Mouse (Mus musculus) heart, embryonic 11.5 days (tissue): ENCODE measurements around the gene Wsb1. TPM values are rescaled to one million over a fixed set of nuclear protein-coding genes. Genes with fewer than 3 reads are reported as not detected.
A peak's percentile ranks its signal among the peaks of the same experiment; 100 is the strongest.

Experiments used
- ATAC-seq: fragments of 200-750 bp; cut with Nextera tagmentation; replicated peaks from 2 replicates; pipeline ENCODE4 v1.8.0; 2017; ENCODE audit warnings: moderate library complexity; ENCODE audit not compliant: insufficient number of reproducible peaks, low FRiP score, low TSS enrichment
- H3K27ac ChIP-seq: fragments of 300-500 bp; sonication (generic); 2 replicates; pipeline ENCODE4 v1.5.1; 2014; ENCODE audit warnings: mild to moderate bottlenecking, low read depth, low read length
- H3K27me3 ChIP-seq: fragments of 300-500 bp; sonication (generic); 2 replicates; pipeline ENCODE4 v1.6.1; 2014; ENCODE audit warnings: mild to moderate bottlenecking, low read length, mixed read lengths; ENCODE audit not compliant: control insufficient read depth, insufficient read depth
- H3K36me3 ChIP-seq: fragments of 300-500 bp; sonication (generic); 2 replicates; pipeline ENCODE4 v1.6.1; 2014; ENCODE audit warnings: mild to moderate bottlenecking, low read length, moderate library complexity, mixed read lengths; ENCODE audit not compliant: control insufficient read depth, insufficient read depth
- H3K4me1 ChIP-seq: fragments of 300-500 bp; sonication (generic); 2 replicates; pipeline ENCODE4 v1.6.1; 2014; ENCODE audit warnings: low read length; ENCODE audit not compliant: control insufficient read depth, insufficient read depth
- H3K4me2 ChIP-seq: fragments of 300-500 bp; sonication (generic); 2 replicates; pipeline ENCODE4 v1.6.1; 2014; ENCODE audit warnings: mild to moderate bottlenecking, moderate library complexity
- H3K4me3 ChIP-seq: fragments of 300-500 bp; sonication (generic); 2 replicates; pipeline ENCODE4 v1.5.1; 2014; ENCODE audit warnings: low read depth, low read length
- H3K9ac ChIP-seq: fragments of 300-500 bp; sonication (generic); 2 replicates; pipeline ENCODE4 v1.6.1; 2014; ENCODE audit warnings: mild to moderate bottlenecking, low read depth, low read length, moderate library complexity
- H3K9me3 ChIP-seq: fragments of 300-500 bp; sonication (generic); replicated peaks from 2 replicates; pipeline ENCODE4 v1.6.1; 2016; ENCODE audit warnings: low read length; ENCODE audit not compliant: control insufficient read depth
- WGBS: fragments of 180-500 bp; shearing (Covaris S2); extraction: QIAGEN DNeasy Blood & Tissue Kit; methylation state at CpG from one replicate; pipeline ENCODE4 v1.1.7; 2014; ENCODE audit not compliant: insufficient replicate concordance; 5-methylcytosine and 5-hydroxymethylcytosine counted together
- polyA plus RNA-seq: library from polyadenylated mRNA; unstranded; fragments of >200 nt; fragmentation: Nextera tagmentation; extraction: Ambion mirVana; gene quantifications from 2 replicates; pipeline ENCODE4 v1.2.1, GENCODE M21; 2014

The Wsb1 gene
- polyA plus RNA-seq, 1 experiment from 2014 or later, result 196 TPM

GRCm38 (mm10) chr11:79228089-79228488 lies 26.4 kb downstream of the Wsb1 start:
- 86% methylated on average over 2 of the region's 2 CpGs for WGBS
- H3K9ac ChIP-seq, result no peak overlapping the region

GRCm38 (mm10) chr11:79225371-79226155 lies 28.9 kb downstream of the Wsb1 start:
- 58% methylated on average over 8 of the region's 8 CpGs for WGBS
- ATAC-seq, result no peak

More at GRCm38 (mm10) chr11:79228089-79228488, 26.4 kb downstream of the Wsb1 start:
- Histone ChIP-seq H3K4me2 (no peak overlapping the region), H3K27me3 (no peaks in the 10 kb centered on the region), H3K27ac (no peak overlapping the region), H3K4me1 (peaks cover 7% of the 10 kb centered on the region), H3K9me3 (no peaks in the 10 kb centered on the region), H3K4me3 (no peak overlapping the region), H3K36me3 (no peaks in the 10 kb centered on the region)
- no peak for ATAC-seq

GRCm38 (mm10) chr11:79224562-79225280 lies 29.8 kb downstream of the Wsb1 start:
- Histone ChIP-seq H3K27me3 (no peaks in the 10 kb centered on the region), H3K36me3 (no peaks in the 10 kb centered on the region), H3K9me3 (no peaks in the 10 kb centered on the region), H3K4me1 (peaks cover 7% of the 10 kb centered on the region), H3K4me2 (peak overlapping the region; percentile 17; the same call in 1 of the 2 replicates), H3K4me3 (no peak overlapping the region), H3K9ac (no peak overlapping the region), H3K27ac (peak overlapping the region; percentile 32)
- ATAC-seq, result peak; percentile 52; the same call in 1 of the 2 replicates
- WGBS, result 36% methylated on average over 18 of the region's 18 CpGs

More at GRCm38 (mm10) chr11:79225371-79226155, 28.9 kb downstream of the Wsb1 start:
- Histone ChIP-seq H3K4me1 (peaks cover 7% of the 10 kb centered on the region), H3K9ac (no peak overlapping the region), H3K36me3 (no peaks in the 10 kb centered on the region), H3K4me3 (no peak overlapping the region), H3K27me3 (no peaks in the 10 kb centered on the region), H3K27ac (peak overlapping the region; percentile 62), H3K9me3 (no peaks in the 10 kb centered on the region), H3K4me2 (no peak overlapping the region)

- no peaks in the 10 kb centered on the region for H3K27me3 ChIP-seq
Observed at GRCm38 (mm10) chr11:79223420-79223819, 31.1 kb downstream of the Wsb1 start.

GRCm38 (mm10) chr11:79222661-79223060 lies 31.8 kb downstream of the Wsb1 start:
- Histone ChIP-seq H3K4me1 (peaks cover 7% of the 10 kb centered on the region), H3K9ac (no peak overlapping the region), H3K27me3 (no peaks in the 10 kb centered on the region), H3K36me3 (no peaks in the 10 kb centered on the region), H3K27ac (no peak overlapping the region), H3K4me3 (no peak overlapping the region), H3K9me3 (no peaks in the 10 kb centered on the region), H3K4me2 (no peak overlapping the region)
- WGBS, result 83% methylated on average over 6 of the region's 6 CpGs
- no peak for ATAC-seq

More at GRCm38 (mm10) chr11:79223420-79223819, 31.1 kb downstream of the Wsb1 start:
- H3K9ac ChIP-seq, result no peak overlapping the region
- H3K9me3 ChIP-seq, result no peaks in the 10 kb centered on the region
- no peak overlapping the region for H3K4me2 ChIP-seq
- H3K4me1 ChIP-seq, result peaks cover 7% of the 10 kb centered on the region
- H3K27ac ChIP-seq, result no peak overlapping the region
- no peak for ATAC-seq
- 79% methylated on average over 6 of the region's 6 CpGs for WGBS
- H3K4me3 ChIP-seq, result no peak overlapping the region
- no peaks in the 10 kb centered on the region for H3K36me3 ChIP-seq

GRCm38 (mm10) chr11:79221641-79222040 lies 32.8 kb downstream of the Wsb1 start:
- H3K36me3 ChIP-seq, result no peaks in the 10 kb centered on the region
- 71% methylated on average over 5 of the region's 5 CpGs for WGBS
- H3K4me1 ChIP-seq, result peaks cover 7% of the 10 kb centered on the region
- ATAC-seq, result no peak
- no peaks in the 10 kb centered on the region for H3K9me3 ChIP-seq
- H3K4me3 ChIP-seq, result no peak overlapping the region
- no peaks in the 10 kb centered on the region for H3K27me3 ChIP-seq
- no peak overlapping the region for H3K4me2 ChIP-seq
- H3K9ac ChIP-seq, result no peak overlapping the region
- no peak overlapping the region for H3K27ac ChIP-seq

- H3K4me1 ChIP-seq, result peaks cover 3% of the 10 kb centered on the region; the same call in 1 of the 2 replicates
- no peaks in the 10 kb centered on the region for H3K36me3 ChIP-seq
- H3K4me3 ChIP-seq, result no peak overlapping the region
- H3K27me3 ChIP-seq, result no peaks in the 10 kb centered on the region
- H3K9ac ChIP-seq, result no peak overlapping the region
- no peak overlapping the region for H3K4me2 ChIP-seq
- no peaks in the 10 kb centered on the region for H3K9me3 ChIP-seq
- 0 out of 2 replicates have a peak overlapping the region, but pooled peaks have one; percentile 35 for H3K27ac ChIP-seq
- ATAC-seq, result no peak
- WGBS, result 56% methylated on average over 8 of the region's 8 CpGs
Observed at GRCm38 (mm10) chr11:79218936-79219626, 35.4 kb downstream of the Wsb1 start.

GRCm38 (mm10) chr11:79218061-79218460 lies 36.4 kb downstream of the Wsb1 start:
- Histone ChIP-seq H3K9me3 (no peaks in the 10 kb centered on the region), H3K4me3 (no peak overlapping the region), H3K4me1 (peaks cover 4% of the 10 kb centered on the region; the same call in 1 of the 2 replicates), H3K4me2 (no peak overlapping the region), H3K36me3 (no peaks in the 10 kb centered on the region), H3K9ac (no peak overlapping the region), H3K27me3 (no peaks in the 10 kb centered on the region), H3K27ac (no peak overlapping the region)
- ATAC-seq, result no peak
- WGBS, result 88% methylated on average over 1 of the region's 1 CpGs
